Mouse (Mus musculus): Measurements from ENCODE around the gene Cdh23.

Gene Cdh23

DNA sequence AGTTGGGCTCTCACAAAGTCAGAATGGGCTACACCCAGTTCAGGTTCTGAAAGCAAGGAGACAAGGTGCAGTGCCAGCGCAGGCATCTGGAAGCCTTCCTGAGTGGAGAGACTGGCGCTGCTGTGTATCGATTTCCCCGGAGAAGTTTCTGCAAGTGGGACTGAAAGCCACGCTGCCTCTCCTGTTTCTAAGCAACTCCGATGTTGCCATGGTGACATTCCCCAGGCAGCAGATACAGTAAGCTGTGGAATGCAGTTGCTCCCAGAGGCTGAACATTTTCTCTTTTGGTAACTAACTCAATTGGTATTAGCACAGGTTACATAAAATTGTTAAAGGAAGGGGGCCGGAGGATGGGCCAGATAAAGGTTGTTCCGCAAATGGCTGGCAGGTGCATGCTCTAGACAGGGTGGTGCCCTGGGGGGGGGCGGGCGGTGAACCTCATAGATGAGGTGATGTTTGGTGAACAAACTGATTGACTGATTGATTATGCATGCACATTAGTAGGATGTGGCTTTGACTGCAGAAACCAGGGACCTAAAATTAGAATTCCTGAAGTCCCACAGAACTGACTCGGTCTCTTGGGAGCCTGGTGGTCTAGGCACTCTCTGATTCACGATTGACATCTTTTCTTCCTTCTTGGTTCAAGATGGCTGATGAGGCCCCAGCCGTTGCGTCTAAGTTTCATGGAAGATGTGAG is 410.5 kb downstream of the Cdh23 start:
- peak in 1 of 2 experiments; percentile 58 for DNase-seq (ENCODE audit: low spot score in 2 of 2)

- DNase-seq (ENCODE audit: low spot score in 2 of 2), result no peak
Observed at GRCm38 (mm10) chr10:60285183-60285582, 411.1 kb downstream of the Cdh23 start.

DNA sequence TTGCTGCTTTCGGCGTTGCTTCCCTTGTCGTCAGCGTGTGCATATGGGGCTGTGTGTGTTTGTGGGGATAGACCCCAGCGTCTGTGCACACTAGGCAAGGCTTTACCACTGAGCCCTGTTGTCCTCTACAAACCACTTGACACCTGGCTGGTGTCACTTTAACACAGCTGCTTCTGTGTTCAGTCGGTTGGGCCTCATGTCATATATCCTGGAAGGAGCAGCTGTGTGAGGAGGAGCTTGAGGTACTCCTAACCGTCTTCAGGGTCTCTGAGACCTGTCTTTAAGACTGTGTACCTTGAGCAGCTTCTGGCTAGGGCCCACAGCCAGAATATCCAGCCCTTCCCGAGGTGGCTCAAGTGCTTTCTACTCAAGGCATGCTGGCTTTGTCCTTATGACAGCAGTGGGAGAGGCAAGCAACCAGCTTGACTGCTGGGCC is 411.6 kb downstream of the Cdh23 start:
- no peak for DNase-seq (ENCODE audit: low spot score in 2 of 2)

DNA sequence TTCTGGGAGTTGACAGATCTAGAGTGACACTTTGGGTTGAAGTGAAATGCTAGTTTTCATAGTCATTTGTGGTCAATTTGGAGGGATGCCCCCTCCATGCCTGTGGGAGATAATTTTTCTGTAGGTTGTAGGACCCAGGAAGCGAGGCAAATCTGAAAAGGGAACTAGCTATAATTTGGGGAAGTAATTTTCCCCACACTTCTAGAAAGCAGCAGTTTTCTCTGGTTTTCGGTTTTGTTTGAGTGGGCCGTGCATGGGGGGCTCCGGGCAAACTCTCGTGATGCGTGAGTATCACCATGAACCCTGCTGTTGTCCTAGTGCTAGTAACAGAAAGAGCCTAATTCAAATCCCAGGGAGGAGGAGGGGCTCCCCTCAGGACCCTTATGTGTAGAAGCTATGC is 412.0 kb downstream of the Cdh23 start:
- DNase-seq (ENCODE audit: low spot score in 2 of 2), result no peak

DNA sequence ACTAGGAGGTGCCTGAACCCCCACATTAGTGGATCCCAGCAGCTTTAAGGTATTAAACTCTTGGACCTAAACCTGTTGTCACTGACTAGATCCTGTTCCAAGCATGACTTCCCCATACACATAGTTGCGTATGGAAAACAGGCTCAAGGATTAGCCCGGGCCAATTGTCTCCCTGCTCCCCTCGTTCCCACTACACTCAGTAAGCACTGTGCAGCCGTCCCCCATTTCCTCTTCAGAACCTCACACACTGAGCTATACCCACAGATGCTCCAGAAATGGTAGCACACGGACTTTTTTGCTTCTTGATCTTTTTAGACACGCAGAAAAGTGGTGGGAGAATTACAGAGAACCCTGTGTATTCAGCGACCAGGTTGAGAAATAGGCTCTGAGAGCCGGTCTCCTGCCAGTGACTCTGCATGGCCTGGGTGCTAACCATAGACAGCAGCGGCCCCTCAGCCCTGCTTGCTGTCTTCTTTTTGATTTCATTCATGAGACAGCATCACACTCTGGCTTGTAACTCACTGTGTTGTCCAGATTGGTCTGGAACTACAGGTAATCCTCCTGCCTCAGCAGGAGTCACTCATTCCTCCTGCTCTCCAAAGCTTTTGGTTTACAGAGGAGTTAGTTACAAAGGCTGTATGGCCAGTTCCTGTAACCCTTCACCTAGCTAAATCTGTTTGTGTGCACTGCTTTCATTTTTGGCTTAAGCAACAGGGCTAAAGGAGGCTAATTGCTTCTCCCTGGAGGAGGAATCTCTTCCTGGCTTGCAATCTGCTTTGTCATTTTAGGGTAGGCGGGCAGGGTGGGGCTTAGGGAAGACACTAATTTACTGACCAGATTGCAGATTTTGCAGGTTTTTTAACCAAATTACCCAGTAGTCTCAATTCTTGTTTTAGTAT is 413.9 kb downstream of the Cdh23 start:
- peak; percentile 67 to 83 for DNase-seq (ENCODE audit: low spot score in 2 of 2)

GRCm38 (mm10) chr10:60281571-60282050 is 414.7 kb downstream of the Cdh23 start:
- no peak for DNase-seq (ENCODE audit: low spot score in 2 of 2)

DNA sequence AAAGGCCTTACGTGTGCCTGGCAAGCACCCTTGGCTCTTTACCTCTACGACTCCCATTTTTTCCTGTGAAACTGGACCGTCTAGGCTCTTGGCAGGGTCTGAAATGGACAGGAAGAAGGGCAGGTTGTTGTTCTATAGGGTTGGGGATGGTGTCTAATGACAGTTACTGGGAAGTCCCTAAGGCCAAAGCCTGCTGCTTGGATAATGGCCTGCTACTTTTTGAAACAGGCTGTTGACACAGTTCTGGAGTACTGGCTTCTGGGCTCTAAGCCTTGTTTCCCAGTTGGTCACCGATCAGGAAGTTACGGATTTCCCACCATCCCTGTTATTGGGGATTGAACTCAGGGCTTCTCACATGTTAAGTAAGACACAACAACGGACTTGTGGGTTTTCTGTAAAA is 415.9 kb downstream of the Cdh23 start:
- no peak for DNase-seq (ENCODE audit: low spot score in 2 of 2)

GRCm38 (mm10) chr10:60279941-60280301 is 416.4 kb downstream of the Cdh23 start:
- DNase-seq (ENCODE audit: low spot score in 2 of 2), result peak; percentile 66 to 68

DNA sequence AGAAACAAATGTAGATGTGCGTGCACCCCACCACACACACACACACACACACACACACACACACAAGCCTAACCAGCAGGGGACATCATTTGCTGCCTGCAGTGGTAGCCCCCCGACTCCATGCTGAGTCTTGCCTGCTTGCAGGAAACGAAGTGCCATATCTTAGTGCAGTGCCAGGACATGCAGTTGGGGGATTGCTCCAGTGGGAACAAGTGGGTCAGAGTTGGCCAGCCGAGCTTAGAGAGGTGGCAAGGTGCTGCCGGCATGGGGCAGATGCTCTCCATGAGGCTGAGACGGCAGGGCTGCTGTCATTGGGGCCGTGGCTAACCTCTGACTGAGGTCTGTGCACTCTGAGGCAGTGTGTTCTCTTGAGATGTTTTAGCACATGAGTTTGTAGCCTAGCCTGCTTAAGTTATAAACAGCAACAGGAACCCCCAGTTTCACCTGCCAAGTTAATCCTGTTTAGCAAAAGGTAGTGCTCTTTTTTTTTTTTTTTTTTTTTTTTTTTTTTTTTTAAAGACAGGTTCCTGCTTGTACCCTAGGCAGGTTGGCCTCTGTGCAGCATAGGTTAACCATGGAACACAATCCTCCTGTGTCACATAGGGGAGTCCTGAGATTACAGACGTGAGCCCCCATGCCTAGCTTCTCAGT is 416.9 kb downstream of the Cdh23 start:
- DNase-seq (ENCODE audit: low spot score in 2 of 2), result no peak

DNA sequence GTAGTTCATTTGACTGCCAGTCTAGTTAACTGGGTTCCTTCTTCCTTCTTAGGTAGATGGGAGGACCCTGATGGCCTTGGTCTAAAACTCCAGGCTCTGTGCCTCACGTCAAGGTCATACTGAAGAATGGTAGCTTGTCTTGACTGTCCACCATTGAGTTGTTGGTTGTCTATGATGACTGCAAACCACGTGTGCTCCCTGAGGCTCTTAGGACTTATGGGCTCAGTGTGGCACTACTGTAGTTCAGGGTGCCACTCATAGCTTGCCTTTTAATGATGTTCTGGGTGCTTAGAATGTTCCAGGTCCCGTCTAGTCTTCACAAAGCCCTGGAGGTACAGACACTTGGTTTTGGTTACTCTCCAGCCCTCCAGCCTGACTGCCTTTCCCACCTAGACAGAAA is 417.5 kb downstream of the Cdh23 start:
- DNase-seq (ENCODE audit: low spot score in 2 of 2), result no peak

DNA sequence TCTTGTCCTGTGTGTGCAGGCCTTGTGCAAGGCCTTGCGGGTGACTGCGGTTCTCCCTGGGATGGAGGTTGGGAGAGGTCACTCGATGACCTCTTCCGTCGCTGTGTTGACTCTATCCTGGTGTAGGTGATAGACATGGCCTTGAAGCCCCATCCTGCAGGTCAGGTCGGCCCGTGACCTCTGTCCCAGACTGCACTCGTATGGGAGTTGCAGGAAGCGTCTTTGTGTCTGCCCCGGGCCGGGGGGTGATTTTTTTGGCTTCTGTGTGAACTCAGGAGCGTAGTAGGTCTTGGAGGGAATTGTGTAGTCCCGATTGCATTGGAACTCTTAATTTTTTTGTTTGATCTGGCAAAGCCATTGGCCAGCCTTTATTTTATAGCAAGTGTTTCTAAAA is 418.3 kb downstream of the Cdh23 start:
- peak in 1 of 2 experiments; percentile 54 for DNase-seq (ENCODE audit: low spot score in 2 of 2)

GRCm38 (mm10) chr10:60277207-60278005 is 418.9 kb downstream of the Cdh23 start, which contains the start of gene Psap:
TSS of gene Psap (plus strand) at chr10:60277627.
- peak; percentile 94 to 95 for DNase-seq (ENCODE audit: low spot score in 2 of 2)

DNA sequence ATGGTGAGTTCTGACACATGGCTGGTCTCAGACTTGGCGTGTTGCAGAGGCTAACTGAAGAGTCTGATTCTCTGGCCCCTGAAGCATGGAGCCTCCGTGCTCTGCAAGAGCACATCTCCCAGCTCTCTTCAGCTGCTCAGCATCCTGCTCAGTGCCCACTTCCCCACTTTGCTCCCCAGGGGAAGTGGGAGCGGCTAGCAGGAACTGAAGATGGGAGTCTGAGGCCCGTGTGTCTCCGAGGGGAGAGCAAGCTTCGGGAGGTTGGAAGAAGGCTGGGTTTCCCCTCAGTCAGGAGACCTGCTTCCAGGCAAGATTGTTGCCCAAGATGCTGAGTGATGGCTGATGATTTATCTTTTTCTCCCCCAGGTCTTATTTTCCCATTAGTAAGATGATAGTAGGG is 422.9 kb downstream of the Cdh23 start:
- no peak for DNase-seq (ENCODE audit: low spot score in 2 of 2)

DNA sequence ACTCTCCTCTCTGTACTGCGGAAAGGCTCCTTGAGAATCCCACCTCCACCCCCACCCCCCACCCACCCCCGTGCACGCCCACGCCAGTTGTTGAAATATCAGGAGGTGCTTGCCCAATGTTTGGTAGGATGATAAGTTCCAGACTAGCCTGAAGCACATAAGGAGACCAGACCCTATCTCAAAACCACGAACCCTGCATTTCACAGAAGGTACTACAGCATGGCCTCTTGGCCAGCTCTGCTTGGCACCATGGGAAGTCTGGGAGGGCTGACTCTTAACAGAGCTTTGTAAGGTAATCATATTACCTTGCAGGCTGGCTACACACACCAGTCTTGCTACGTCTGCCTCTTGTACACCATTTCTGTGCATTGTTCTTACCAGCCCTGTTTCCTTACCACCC is 424.0 kb downstream of the Cdh23 start:
- no peak for DNase-seq (ENCODE audit: low spot score in 2 of 2)

- no peak for DNase-seq (ENCODE audit: low spot score in 2 of 2)
Observed at GRCm38 (mm10) chr10:60271015-60271414, 425.3 kb downstream of the Cdh23 start.

GRCm38 (mm10) chr10:60269141-60270064 is 426.9 kb downstream of the Cdh23 start:
- DNase-seq (ENCODE audit: low spot score in 2 of 2), result no peak

DNA sequence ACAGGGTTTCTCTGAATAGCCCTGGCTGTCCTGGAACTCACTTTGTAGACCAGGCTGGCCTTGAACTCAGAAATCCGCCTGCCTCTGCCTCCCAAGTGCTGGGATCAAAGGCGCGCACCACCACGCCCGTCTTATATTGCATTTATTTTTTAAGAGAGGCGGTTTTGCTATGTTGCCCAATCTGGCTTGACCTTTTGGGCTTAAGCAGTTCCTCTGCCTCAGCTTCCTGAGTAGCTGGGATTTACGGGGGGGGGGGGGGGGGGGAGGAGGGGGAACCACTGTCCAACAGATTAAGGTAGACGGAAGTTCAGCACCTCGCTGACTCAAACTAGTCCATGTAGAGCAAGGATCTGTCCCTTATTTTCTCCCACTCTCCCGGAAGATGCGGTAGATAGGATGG is 427.6 kb downstream of the Cdh23 start:
- DNase-seq (ENCODE audit: low spot score in 2 of 2), result no peak

DNA sequence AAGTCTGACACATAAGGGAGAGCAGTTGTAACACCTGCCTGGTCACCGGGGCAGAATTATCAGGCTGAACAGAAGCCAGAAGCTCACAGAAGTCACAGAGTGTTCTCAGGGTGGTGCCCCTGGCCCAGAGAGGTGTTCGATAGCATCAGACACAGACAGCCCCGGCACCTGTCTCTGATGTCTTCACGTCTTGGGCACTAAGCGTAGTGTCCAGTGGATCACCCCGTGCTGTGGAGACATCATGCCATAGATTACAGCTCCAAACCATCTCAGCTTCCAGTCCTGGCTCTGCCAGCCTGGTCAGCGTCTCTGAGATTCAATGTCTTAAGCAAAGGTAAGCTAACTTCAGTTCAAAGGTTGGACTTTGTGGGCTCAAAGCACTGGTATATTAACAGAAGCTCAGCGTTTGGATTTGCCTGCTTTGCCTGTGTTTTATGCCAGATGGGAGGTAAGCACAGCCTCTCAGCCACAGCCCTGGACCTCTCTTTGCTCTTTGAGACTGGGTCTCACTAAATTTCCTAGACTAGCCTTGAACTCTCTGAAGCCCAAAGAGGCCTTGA is 429.4 kb downstream of the Cdh23 start:
- no peak for DNase-seq (ENCODE audit: low spot score in 2 of 2)

DNA sequence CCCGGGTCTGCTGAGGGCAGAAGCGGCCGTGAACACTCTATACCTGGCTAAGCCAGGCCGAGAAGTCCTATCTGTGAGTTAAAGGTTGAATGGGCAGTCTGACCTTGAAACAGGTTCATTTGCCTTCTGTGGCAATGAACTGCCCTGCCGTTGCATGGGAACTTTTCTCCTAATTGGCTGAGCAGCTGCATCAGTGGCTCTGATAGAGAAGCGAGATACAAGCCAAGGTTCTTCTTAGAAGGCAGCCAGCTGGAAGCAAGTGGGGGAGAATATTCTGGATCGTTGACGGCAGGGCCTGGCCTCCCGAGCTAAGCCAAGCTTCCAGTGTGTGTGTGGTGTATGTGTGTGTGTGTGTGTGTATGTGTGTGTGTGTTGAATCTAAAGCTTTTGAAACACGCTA is 431.0 kb downstream of the Cdh23 start:
- no peak for DNase-seq (ENCODE audit: low spot score in 2 of 2)

DNA sequence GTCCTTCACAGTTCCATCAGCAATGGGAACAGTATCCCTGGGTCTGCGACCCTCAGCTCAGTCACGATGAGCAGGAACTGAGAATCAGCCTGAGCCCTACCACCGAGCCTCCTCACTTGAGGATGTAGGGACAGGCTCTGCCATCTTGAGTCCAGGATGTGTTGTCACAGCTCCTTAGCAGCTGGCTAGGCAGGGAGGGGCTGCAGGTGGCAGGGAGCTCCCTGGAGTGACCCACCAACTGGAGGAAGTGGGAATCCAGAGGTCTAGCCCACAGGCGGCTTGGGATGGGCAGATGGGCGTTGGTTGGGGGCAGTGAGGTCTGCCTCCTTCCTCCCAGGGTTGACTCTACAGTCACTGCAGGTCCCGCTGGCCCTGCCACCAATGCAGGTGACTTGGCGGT is 432.9 kb downstream of the Cdh23 start:
- no peak for DNase-seq (ENCODE audit: low spot score in 2 of 2)

Measured in heart, adult 9 months (tissue).